Mouse (Mus musculus) telencephalon, adult 2 months (tissue): ENCODE measurements around the gene Rab3a.

ENCODE experiments used
- DNase-seq: peaks from one replicate; pipeline ENCODE4 v3.0.0-alpha.2; 2011; ENCODE audit warnings: low read depth, low spot score

Gene Rab3a

DNA sequence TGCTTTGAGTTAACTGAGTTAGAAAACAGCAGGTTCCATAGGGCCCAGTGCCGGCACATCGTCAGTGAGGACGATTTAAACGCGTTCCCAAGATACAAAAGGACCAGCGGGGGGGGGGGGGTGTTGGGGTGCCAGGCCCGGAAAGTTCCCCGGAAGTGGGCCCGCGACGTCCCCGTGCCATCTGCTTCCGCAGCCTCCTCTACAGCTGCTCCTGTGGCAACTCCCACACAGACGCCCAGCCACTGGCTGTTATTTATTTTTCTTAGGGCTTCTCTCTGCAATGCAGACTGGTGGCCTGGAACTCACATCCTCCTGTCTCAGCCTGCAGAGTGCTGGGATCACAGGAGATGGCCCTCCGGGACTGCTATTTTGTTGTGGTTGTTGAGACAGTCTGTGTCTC is 46.7 kb downstream of the Rab3a start:
- no peak for DNase-seq

DNA sequence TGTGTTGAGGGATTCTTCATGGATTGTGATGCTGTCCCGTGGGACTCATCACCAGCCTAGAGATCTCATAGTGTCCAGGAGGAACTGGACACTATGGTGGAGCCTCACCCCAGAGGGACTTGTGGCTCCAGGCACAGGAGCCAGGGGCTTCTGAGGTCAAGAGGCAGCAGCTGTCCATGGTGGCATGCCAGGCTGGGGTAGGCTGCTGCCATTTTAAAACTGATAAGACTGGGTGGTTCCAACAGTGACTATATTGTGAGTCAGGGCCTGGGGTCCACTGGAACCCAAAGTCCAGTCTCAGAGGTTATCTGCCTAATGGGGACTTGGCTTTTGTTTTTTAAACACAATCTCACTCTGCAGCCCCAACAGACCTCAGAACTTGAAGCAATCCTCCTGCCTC is 47.4 kb downstream of the Rab3a start:
- DNase-seq: no peak

DNA sequence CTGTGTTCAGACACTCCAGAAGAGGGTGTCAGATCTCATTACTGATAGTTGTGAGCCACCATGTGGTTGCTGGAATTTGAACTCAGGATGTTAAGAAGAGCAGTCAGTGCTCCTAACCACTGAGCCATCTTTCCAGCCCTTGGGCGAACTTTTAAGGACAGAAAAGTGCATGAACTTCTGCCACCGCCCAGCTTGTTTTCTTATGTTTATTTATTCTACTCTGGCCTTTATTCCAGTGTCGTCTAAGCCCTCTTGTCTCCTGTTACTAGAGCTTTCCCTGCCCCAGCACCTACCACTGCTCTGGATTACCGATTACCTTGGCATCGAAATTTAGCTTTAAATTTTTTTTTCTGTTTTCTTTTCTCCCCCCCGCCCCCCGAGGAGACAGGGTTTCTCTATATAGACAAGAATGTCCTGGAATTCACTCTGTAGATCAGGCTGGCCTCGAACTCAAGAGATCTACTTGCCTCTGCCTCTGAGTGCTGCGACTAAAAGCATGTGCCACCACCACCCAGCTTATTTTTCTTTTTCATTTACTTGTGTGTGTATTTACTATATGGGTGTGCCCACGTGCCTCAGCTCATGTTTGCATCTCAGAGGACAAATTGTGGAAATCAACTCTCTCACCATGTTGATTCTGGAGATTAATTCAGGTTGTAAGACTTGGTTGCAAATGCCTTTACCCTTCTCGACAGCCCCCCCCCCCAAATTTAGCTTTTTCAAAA is 48.5 kb downstream of the Rab3a start:
- DNase-seq: no peak

DNA sequence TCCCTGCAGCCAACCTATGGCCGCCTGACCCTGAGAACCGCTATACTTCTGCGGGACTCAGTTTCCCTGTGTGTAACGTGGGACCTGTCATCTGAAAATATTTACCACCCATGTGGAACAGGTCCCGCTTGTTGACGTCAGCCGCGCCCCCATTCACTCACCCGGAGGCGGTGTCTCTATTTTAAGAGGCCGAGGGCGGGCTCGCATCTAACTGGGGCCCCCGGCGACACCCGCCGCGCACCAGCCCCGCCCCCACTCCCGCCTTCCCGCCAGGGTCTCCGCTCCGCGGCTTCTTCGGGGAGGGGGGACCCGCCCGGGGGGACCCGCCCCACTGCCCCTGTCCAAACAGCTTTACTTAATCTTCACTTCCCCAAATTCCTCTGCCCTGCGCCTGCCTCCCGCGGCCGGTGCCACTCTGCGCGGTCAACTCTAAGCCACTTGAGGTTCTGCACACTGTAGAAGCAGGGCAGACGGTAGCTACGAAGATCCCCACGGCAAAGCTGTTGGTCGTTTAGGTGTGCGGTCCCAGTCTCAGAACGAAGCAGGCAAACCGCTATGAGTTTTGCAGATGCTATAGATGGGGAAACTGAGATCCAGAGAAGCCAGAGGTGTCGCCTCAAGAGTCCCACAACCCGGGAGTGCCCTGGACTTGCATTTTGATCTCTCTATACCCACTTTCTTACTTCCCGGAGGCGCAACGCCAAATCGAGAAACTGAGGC is 49.4 kb downstream of the Rab3a start:
- no peak for DNase-seq

DNA sequence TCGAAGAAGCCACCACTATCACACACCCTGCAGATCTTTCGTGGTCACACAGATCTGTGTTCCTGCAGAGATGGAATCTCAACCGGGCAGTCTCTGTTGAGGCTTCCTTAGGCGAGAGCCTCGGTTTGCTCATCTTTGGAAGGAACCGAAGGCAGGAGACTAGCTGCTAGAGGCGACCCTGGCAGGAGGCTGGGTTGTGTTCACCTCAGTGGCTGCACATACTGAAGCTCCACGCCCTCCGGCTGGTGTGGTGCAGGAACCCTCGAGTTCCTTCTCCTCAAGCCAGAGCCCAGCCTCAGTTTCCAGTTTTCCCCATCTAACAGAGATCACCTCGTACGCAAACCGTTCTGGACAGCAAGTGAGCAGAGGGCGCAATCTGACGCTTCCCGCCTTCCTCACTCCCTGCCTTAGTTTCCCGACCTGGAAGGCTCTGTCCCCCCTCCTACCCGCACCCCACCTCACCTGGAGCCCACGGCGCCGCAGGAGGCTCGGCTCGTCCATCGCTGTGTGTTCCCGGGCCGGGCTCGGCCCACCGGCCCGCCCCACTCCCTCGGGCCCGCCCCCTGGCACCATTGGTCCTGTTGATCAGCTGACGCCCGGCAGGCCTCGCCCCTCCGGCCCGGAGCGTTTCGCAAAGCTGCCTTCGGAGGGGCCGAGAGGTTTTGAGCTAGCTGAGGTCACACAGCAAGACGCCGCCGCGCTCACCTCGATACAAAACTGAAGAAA is 50.2 kb downstream of the Rab3a start, which contains the start of gene Mast3:
TSS of gene Mast3 (minus strand) at position 574 of the 726 bp plus-strand sequence.
- DNase-seq: no peak

DNA sequence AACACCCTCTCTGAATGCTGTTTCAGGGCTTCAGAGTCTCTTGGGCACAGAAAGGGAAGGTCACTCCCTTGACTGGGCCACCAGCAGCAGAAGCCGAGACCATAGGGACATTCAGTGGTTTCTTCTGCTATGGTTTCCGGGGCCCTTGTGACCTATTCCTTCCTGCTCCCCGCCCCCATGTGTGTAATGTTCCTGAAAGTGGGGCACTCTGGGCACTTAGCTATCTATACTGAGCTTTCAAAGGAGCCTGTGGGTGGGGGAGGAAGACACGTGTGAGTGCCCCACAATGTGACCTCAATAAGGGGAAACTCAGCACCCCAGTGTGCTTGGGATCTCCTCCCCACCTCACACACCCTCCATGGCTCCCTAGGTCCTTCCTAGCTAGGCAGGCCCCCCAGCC is 52.1 kb downstream of the Rab3a start:
- DNase-seq: no peak

DNA sequence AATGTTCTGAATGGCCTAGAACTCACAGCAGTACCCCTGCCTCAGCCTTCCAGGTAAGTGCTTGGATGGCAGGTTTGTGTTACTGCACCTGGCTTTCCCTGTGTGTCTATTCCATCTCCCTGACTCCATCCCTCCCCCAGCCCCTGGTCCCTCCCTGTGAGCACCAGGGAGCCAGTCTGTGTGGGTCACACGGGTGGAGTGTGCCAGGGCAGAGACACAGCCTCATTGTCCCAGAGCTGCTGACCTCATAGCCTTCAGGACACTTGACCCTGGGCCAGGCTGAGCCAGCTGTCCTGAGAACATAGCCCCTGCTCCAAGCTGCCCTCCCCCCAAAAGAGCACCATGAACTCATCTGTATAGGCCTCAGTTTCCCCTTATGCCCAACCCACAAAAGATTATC is 52.8 kb downstream of the Rab3a start:
- no peak for DNase-seq

DNA sequence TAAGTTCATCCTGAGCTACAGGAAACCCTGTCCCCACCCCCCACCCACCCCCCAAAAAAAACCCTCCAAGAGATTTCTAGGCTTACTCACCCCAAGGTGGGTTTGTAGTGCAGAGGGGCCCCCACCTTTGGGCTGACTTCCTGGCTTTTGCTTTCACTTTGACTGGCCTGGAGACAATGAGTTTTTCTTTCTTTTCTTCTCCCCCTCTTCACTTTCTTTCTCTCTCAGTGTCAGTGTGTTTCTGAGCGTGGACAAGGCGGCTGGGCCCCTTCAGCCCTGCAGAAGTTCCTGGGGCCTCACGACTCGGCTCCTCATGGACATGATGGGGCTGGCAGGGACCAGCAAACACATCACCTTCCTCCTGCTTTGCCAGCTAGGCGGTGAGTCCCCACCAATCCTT is 53.8 kb downstream of the Rab3a start, which contains the start of gene Il12rb1:
TSS of gene Il12rb1 (plus strand) at position 211 of the 400 bp plus-strand sequence.
- DNase-seq: no peak
